Mouse (Mus musculus): ENCODE measurements around the gene Nck2. TPM values are rescaled to one million over a fixed set of nuclear protein-coding genes. Genes with fewer than 3 reads are reported as not detected.

The Nck2 gene
- total RNA-seq, 1 experiment from 2014 or later: 16.6 TPM

Other genes starting within 250 kb of the Nck2 start
- gene Fhl2, start 247.6 kb upstream of the Nck2 start, total RNA-seq (2017): 0.32 TPM in 1 of 2 replicates, not detected in the other

All from common myeloid progenitor, adult 5-6 weeks (primary cell).